ENCODE assay signal across 8 mouse cellular contexts in the genomic region with DNA sequence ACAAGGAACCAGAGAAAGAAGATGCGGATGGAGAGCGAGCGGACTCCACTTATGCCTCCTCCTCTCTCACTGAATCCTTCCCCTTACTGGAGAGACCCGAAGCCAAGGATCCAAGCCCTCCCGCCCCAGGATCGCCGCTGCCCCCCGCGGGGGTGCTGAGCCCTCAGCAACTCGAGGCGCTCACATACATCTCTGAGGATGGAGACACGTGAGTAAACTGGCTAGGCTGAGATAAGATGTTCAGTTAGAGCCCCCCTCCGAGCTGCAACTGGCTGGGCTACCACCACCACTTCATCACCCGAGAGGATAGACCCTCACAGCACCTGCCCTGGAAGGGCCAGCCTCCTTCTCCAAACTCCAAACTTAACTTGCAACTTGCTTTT. TPM values are rescaled to one million over a fixed set of nuclear protein-coding genes. Genes with fewer than 3 reads are reported as not detected.
DNase-seq lines count a peak whose midpoint lies in the region; ATAC-seq and TF ChIP-seq lines count a peak whose summit lies in the region.

No protein-coding gene starts in this region.

- H3K9ac ChIP-seq in liver, embryonic 11.5 days (ENCODE audit: low read depth, low read length), result peak overlapping the region; percentile 68
- peak overlapping the region; percentile 76 for H3K9ac ChIP-seq in stomach, embryonic 16.5 days (ENCODE audit: low read length)

- no peak for TF ChIP-seq CTCF in thymus, adult 2 months (IDR thresholded peaks at IDR 0.05; ENCODE audit: borderline replicate concordance, control insufficient read depth, extremely low read depth, insufficient read depth, low read length, poor library complexity)

- peak; percentile 55 for DNase-seq in cerebellum, adult 9-10 months
- no peak for DNase-seq in thymus, adult 2 months
- no peak for DNase-seq in thymus, postnatal 4 days
- DNase-seq in liver, embryonic 11.5 days (ENCODE audit: low spot score), result no peak
- no peak for DNase-seq in c-Kit-positive CD71-positive TER-119-positive erythroid progenitor cells, embryonic 14.5 days (ENCODE audit: low spot score)
- DNase-seq in right cerebral cortex, postnatal 10 days (ENCODE audit: low spot score in 2 of 2), result no peak

- WGBS in thymus, adult 2 months, result 1% methylated on average over 14 of the region's 14 CpGs
- WGBS in liver, embryonic 11.5 days, result 3% methylated on average over 14 of the region's 14 CpGs
- 2% methylated on average over 14 of the region's 14 CpGs for WGBS in stomach, embryonic 16.5 days

- 0 out of 2 replicates have a peak, but pooled peaks cover 12% of the 10 kb centered on the region for H3K36me3 ChIP-seq in thymus, adult 2 months (ENCODE audit: control insufficient read depth, insufficient read depth, low read length)
- no peaks in the 10 kb centered on the region for H3K36me3 ChIP-seq in liver, embryonic 11.5 days (ENCODE audit: control insufficient read depth, insufficient read depth, low read length)
- no peaks in the 10 kb centered on the region for H3K36me3 ChIP-seq in stomach, embryonic 16.5 days (ENCODE audit: control insufficient read depth, insufficient read depth, low read length)

- peaks cover 33% of the 10 kb centered on the region for H3K4me1 ChIP-seq in thymus, adult 2 months (replicated peaks; ENCODE audit: control insufficient read depth, insufficient read depth, low read length)
- peaks cover 18% of the 10 kb centered on the region for H3K4me1 ChIP-seq in liver, embryonic 11.5 days (replicated peaks; ENCODE audit: control insufficient read depth, insufficient read depth, low read length)
- peaks cover 4% of the 10 kb centered on the region; the same call in 1 of the 2 replicates for H3K4me1 ChIP-seq in stomach, embryonic 16.5 days (ENCODE audit: control insufficient read depth, insufficient read depth, low read length)

- no peak for ATAC-seq in cerebellum, adult (ENCODE audit: insufficient number of reproducible peaks, low FRiP score, low TSS enrichment)
- ATAC-seq in liver, embryonic 11.5 days (replicated peaks; ENCODE audit: low FRiP score), result no peak
- ATAC-seq in stomach, embryonic 16.5 days (ENCODE audit: insufficient read depth, low FRiP score), result no peak

- peak overlapping the region; percentile 97 for H3K4me3 ChIP-seq in thymus, adult 2 months (ENCODE audit: control insufficient read depth, insufficient read depth, low read length)
- H3K4me3 ChIP-seq in liver, embryonic 11.5 days (ENCODE audit: low read depth, low read length), result peak overlapping the region; percentile 73
- peak overlapping the region; percentile 72 for H3K4me3 ChIP-seq in stomach, embryonic 16.5 days (replicated peaks; ENCODE audit: low read length)

- peak overlapping the region; percentile 100 for H3K4me2 ChIP-seq in liver, embryonic 11.5 days
- peak overlapping the region; percentile 97 for H3K4me2 ChIP-seq in stomach, embryonic 16.5 days (ENCODE audit: low read depth, low read length)

- H3K27me3 ChIP-seq in thymus, adult 2 months (ENCODE audit: control insufficient read depth, insufficient read depth, low read length), result no peaks in the 10 kb centered on the region
- peaks cover 20% of the 10 kb centered on the region for H3K27me3 ChIP-seq in liver, embryonic 11.5 days (replicated peaks; ENCODE audit: control insufficient read depth, insufficient read depth, low read length)
- peaks cover 9% of the 10 kb centered on the region for H3K27me3 ChIP-seq in stomach, embryonic 16.5 days (ENCODE audit: control insufficient read depth, insufficient read depth, low read length)

- TF ChIP-seq POLR2A in thymus, adult 2 months (IDR thresholded peaks at IDR 0.05; ENCODE audit: control insufficient read depth, extremely low read depth, insufficient read depth, low read length, poor library complexity), result no peak; the same call in 1 of the 2 replicates

- H3K9me3 ChIP-seq in liver, embryonic 11.5 days (ENCODE audit: control insufficient read depth, low read length), result no peaks in the 10 kb centered on the region
- H3K9me3 ChIP-seq in stomach, embryonic 16.5 days (replicated peaks; ENCODE audit: control insufficient read depth, low read length), result no peaks in the 10 kb centered on the region

- H3K27ac ChIP-seq in thymus, adult 2 months (ENCODE audit: control insufficient read depth, insufficient read depth, low read length), result peak overlapping the region; percentile 70
- no peak overlapping the region for H3K27ac ChIP-seq in liver, embryonic 11.5 days (ENCODE audit: low read depth, low read length)
- H3K27ac ChIP-seq in stomach, embryonic 16.5 days (ENCODE audit: low read length), result no peak overlapping the region

RNA-seq across cellular contexts. Expression of a gene that starts 0.6 kb away (rescaled TPM):
- polyA plus RNA-seq in thymus, adult 2 months (2012; rRNA removed), result 64.5 and 77.4 TPM in 2 replicates
- polyA plus RNA-seq in liver, embryonic 11.5 days (2014; fragmentation: Nextera tagmentation; extraction: Ambion mirVana), result 2.5 and 3.0 TPM in 2 replicates
- polyA plus RNA-seq in stomach, embryonic 16.5 days (2015; fragmentation: Nextera tagmentation; extraction: Ambion mirVana), result 4.2 and 4.4 TPM in 2 replicates

RNA-seq across cellular contexts. Expression of a gene that starts 6.6 kb away (rescaled TPM):
- 44.6 and 65.5 TPM in 2 replicates for polyA plus RNA-seq in thymus, adult 2 months (2012; rRNA removed)
- 1.2 and 1.4 TPM in 2 replicates for polyA plus RNA-seq in liver, embryonic 11.5 days (2014; fragmentation: Nextera tagmentation; extraction: Ambion mirVana)
- polyA plus RNA-seq in stomach, embryonic 16.5 days (2015; fragmentation: Nextera tagmentation; extraction: Ambion mirVana), result 2.1 and 2.2 TPM in 2 replicates

RNA-seq across cellular contexts. Expression of a gene that starts 7.6 kb away (rescaled TPM):
- polyA plus RNA-seq in thymus, adult 2 months (2012; rRNA removed), result 135 and 137 TPM in 2 replicates
- 110 and 116 TPM in 2 replicates for polyA plus RNA-seq in liver, embryonic 11.5 days (2014; fragmentation: Nextera tagmentation; extraction: Ambion mirVana)
- polyA plus RNA-seq in stomach, embryonic 16.5 days (2015; fragmentation: Nextera tagmentation; extraction: Ambion mirVana), result 115 and 117 TPM in 2 replicates

RNA-seq across cellular contexts. Expression of a gene that starts 17.0 kb away (rescaled TPM):
- 455 and 506 TPM in 2 replicates for polyA plus RNA-seq in thymus, adult 2 months (2012; rRNA removed)
- 1,837 and 1,887 TPM in 2 replicates for polyA plus RNA-seq in liver, embryonic 11.5 days (2014; fragmentation: Nextera tagmentation; extraction: Ambion mirVana)
- polyA plus RNA-seq in stomach, embryonic 16.5 days (2015; fragmentation: Nextera tagmentation; extraction: Ambion mirVana), result 1,400 and 1,468 TPM in 2 replicates

RNA-seq across cellular contexts. Expression of a gene that starts 32.9 kb away (rescaled TPM):
- polyA plus RNA-seq in thymus, adult 2 months (2012; rRNA removed), result 0.87 and 1.2 TPM in 2 replicates
- 0.14 and 0.23 TPM in 2 replicates for polyA plus RNA-seq in liver, embryonic 11.5 days (2014; fragmentation: Nextera tagmentation; extraction: Ambion mirVana)
- 0.25 and 0.28 TPM in 2 replicates for polyA plus RNA-seq in stomach, embryonic 16.5 days (2015; fragmentation: Nextera tagmentation; extraction: Ambion mirVana)

Comparison
In these comparisons a context has a peak if more than half of its experiments do, and no peak if none do; other contexts are left out.
1. RNA of a gene that starts 0.6 kb away (polyA plus RNA-seq): 64.5 to 77.4 TPM in thymus, adult 2 months; 4.2 to 4.4 TPM in stomach, embryonic 16.5 days and 2.5 to 3.0 TPM in liver, embryonic 11.5 days; every median in the first group is over 10 times any median in the second.
2. RNA of a gene that starts 6.6 kb away (polyA plus RNA-seq): 44.6 to 65.5 TPM in thymus, adult 2 months; 2.1 to 2.2 TPM in stomach, embryonic 16.5 days and 1.2 to 1.4 TPM in liver, embryonic 11.5 days; every median in the first group is over 10 times any median in the second.
3. Peak in every context shown above with its lines, with median percentiles within 50 percentile points of each other: H3K4me3 ChIP-seq.